ENCODE assay signal across 18 mouse cellular contexts in genomic region chr3:94564356-94565010, GRCm38 (mm10). TPM values are rescaled to one million over a fixed set of nuclear protein-coding genes. Genes with fewer than 3 reads are reported as not detected.
A peak's percentile ranks its signal among the peaks of the same experiment; 100 is the strongest.
DNase-seq lines count a peak whose midpoint lies in the region; ATAC-seq and TF ChIP-seq lines count a peak whose summit lies in the region.
"Had no signal": no experiment of that assay in that cellular context is flagged by ENCODE, and none has a peak within 500 bp of the region (broad histone marks: within the 10 kb centered on the region; RNA-seq: fewer than 3 reads in every experiment).

No protein-coding gene starts in this region.

- no peak overlapping the region for H3ac ChIP-seq in myocyte (ENCODE audit: control insufficient read depth, insufficient read length)

- ATAC-seq in lung, embryonic 14.5 days (ENCODE audit: insufficient read depth) = no peak
- ATAC-seq: forebrain, embryonic 14.5 days had no signal

- H3K9me3 ChIP-seq in lung, embryonic 14.5 days (ENCODE audit: low read depth, low read length) = no peaks in the 10 kb centered on the region
- H3K9me3 ChIP-seq: embryonic facial prominence, embryonic 12.5 days; heart, embryonic 15.5 days; midbrain, embryonic 12.5 days; neural tube, embryonic 13.5 days had no signal

- peaks cover 8% of the 10 kb centered on the region for H3K36me3 ChIP-seq in lung, embryonic 14.5 days (ENCODE audit: insufficient read depth)
- H3K36me3 ChIP-seq in myocyte (ENCODE audit: control insufficient read depth, insufficient read depth) = peaks cover 5% of the 10 kb centered on the region

- whole genome bisulfite sequencing in lung, embryonic 14.5 days = 65% methylated on average over 4 of the region's 4 CpGs

- 0 out of 2 replicates have a peak, but pooled peaks have one; percentile 21 for TF ChIP-seq CTCF in lung, embryonic 14.5 days (IDR thresholded peaks at IDR 0.05; ENCODE audit: low read depth)

- peaks cover 43% of the 10 kb centered on the region for H3K79me2 ChIP-seq in myocyte (ENCODE audit: control insufficient read depth, insufficient read depth)

- H3K4me1 ChIP-seq in lung, embryonic 14.5 days (ENCODE audit: insufficient read depth) = peaks cover 5% of the 10 kb centered on the region; the same call in 1 of the 2 replicates

- peak; percentile 85 for DNase-seq in heart, adult 11 months
- DNase-seq in heart, adult 18-20 months = no peak
- no peak for DNase-seq in lung, embryonic 14.5 days
- DNase-seq in lung, postnatal 14 days = no peak
- peak; percentile 20 for DNase-seq in NIH3T3 (ENCODE audit: low read depth)
- DNase-seq in layer of hippocampus, postnatal 14 days (ENCODE audit: low spot score in 2 of 2) = no peak
- no peak for DNase-seq in thymus, postnatal 0 days (ENCODE audit: low spot score)
- DNase-seq: adrenal gland, postnatal 10 days; cerebellum, postnatal 25 days; gastrocnemius, postnatal 14 days; lung, postnatal 10 days; thymus, postnatal 36 days had no signal

- H3K4me2 ChIP-seq in lung, embryonic 14.5 days = no peak overlapping the region
- peak overlapping the region; percentile 82 for H3K4me2 ChIP-seq in myocyte (ENCODE audit: low read depth)
- H3K4me2 ChIP-seq: embryonic facial prominence, embryonic 12.5 days; heart, embryonic 15.5 days; midbrain, embryonic 12.5 days; neural tube, embryonic 13.5 days had no signal

- no peak overlapping the region for H3K9ac ChIP-seq in lung, embryonic 14.5 days
- H3K9ac ChIP-seq: embryonic facial prominence, embryonic 12.5 days; heart, embryonic 15.5 days; midbrain, embryonic 12.5 days; neural tube, embryonic 13.5 days had no signal

- H3K4me3 ChIP-seq in lung, embryonic 14.5 days (ENCODE audit: low read depth, low read length) = no peak overlapping the region
- no peak overlapping the region for H3K4me3 ChIP-seq in myocyte
- H3K4me3 ChIP-seq: embryonic facial prominence, embryonic 12.5 days; heart, embryonic 15.5 days; midbrain, embryonic 12.5 days; neural tube, embryonic 13.5 days had no signal

- peak overlapping the region; percentile 86 for H3K27ac ChIP-seq in lung, embryonic 14.5 days (ENCODE audit: low read depth)
- H3K27ac ChIP-seq: heart, embryonic 15.5 days; midbrain, embryonic 12.5 days had no signal

- no peaks in the 10 kb centered on the region for H3K27me3 ChIP-seq in lung, embryonic 14.5 days (ENCODE audit: insufficient read depth, low read length)
- no peaks in the 10 kb centered on the region for H3K27me3 ChIP-seq in myocyte (ENCODE audit: control insufficient read depth, insufficient read depth, insufficient read length)
- H3K27me3 ChIP-seq: embryonic facial prominence, embryonic 12.5 days; heart, embryonic 15.5 days; midbrain, embryonic 12.5 days; neural tube, embryonic 13.5 days had no signal

- TF ChIP-seq POLR2A in myocyte (IDR thresholded peaks at IDR 0.05; ENCODE audit: insufficient read length, low read depth) = no peak

TF ChIP-seq in myocyte, 11 proteins besides CTCF, POLR2A, EP300 and RAD21:
- no peak for TF ChIP-seq CEBPB (IDR thresholded peaks at IDR 0.05; ENCODE audit: insufficient read depth, poor library complexity, severe bottlenecking)
- TF ChIP-seq REST (IDR thresholded peaks at IDR 0.05; ENCODE audit: insufficient read depth, insufficient read length) = no peak
- TF ChIP-seq MYOG (IDR thresholded peaks at IDR 0.05; ENCODE audit: control insufficient read depth in 1 of 3, insufficient read depth in 1 of 3, insufficient read length in 2 of 3, low read depth in 2 of 3) = no peak
- no peak for TF ChIP-seq SRF (IDR thresholded peaks at IDR 0.05; ENCODE audit: control insufficient read depth, insufficient read length, low read depth)
- no peak for TF ChIP-seq MYOD1 (IDR thresholded peaks at IDR 0.05; ENCODE audit: control insufficient read depth in 1 of 3, insufficient read length in 2 of 3, low read depth in 2 of 3)
- TF ChIP-seq TCF3 (IDR thresholded peaks at IDR 0.05; ENCODE audit: insufficient read length, low read depth) = no peak
- TF ChIP-seq TCF12 (IDR thresholded peaks at IDR 0.05; ENCODE audit: insufficient read depth, poor library complexity, severe bottlenecking) = no peak
- TF ChIP-seq USF1 (IDR thresholded peaks at IDR 0.05; ENCODE audit: low read depth) = no peak
- TF ChIP-seq MAX (IDR thresholded peaks at IDR 0.05; ENCODE audit: low read depth) = no peak
- no peak for TF ChIP-seq POLR2AphosphoS2 (IDR thresholded peaks at IDR 0.05; ENCODE audit: insufficient read length, low read depth)
- TF ChIP-seq E2F4 (IDR thresholded peaks at IDR 0.05; ENCODE audit: insufficient read depth) = no peak
TF ChIP-seq in myocyte: peak in this region for 0.

RNA-seq across cellular contexts. Expression of gene Snx27, which starts 18.0 kb away (rescaled TPM):
- total RNA-seq in heart, adult 18-20 months (2021) = 10 to 100 TPM; 28.3 to 29.0 TPM
- 38.7 and 40.4 TPM in 2 replicates for polyA plus RNA-seq in lung, embryonic 14.5 days (2014; fragmentation: Nextera tagmentation; extraction: Ambion mirVana)
- 17.4 TPM for polyA plus RNA-seq in myocyte (2012; fragmentation: generic; extraction: Trizol)
- total RNA-seq in layer of hippocampus, postnatal 14 days (2021) = 10 to 100 TPM; 87.5 to 99.1 TPM
- 33.5 and 39.3 TPM in 2 replicates for polyA plus RNA-seq in thymus, postnatal 0 days (2015; fragmentation: Nextera tagmentation; extraction: Ambion mirVana)

Comparison
In these comparisons a context has a peak if more than half of its experiments do, and no peak if none do; other contexts are left out.
1. DNase-seq: peak in heart, adult 11 months (single experiment) and NIH3T3 (single experiment); none in heart, adult 18-20 months (0 of 2), lung, embryonic 14.5 days (single experiment), lung, postnatal 14 days (single experiment), layer of hippocampus, postnatal 14 days (0 of 2) and thymus, postnatal 0 days (single experiment).